Mouse (Mus musculus): Measurements from ENCODE around the gene Als2cl. TPM values are rescaled to one million over a fixed set of nuclear protein-coding genes. Genes with fewer than 3 reads are reported as not detected.

Als2cl gene
- polyA plus RNA-seq, 1 experiment from 2014 or later: 2.7 TPM

DNA sequence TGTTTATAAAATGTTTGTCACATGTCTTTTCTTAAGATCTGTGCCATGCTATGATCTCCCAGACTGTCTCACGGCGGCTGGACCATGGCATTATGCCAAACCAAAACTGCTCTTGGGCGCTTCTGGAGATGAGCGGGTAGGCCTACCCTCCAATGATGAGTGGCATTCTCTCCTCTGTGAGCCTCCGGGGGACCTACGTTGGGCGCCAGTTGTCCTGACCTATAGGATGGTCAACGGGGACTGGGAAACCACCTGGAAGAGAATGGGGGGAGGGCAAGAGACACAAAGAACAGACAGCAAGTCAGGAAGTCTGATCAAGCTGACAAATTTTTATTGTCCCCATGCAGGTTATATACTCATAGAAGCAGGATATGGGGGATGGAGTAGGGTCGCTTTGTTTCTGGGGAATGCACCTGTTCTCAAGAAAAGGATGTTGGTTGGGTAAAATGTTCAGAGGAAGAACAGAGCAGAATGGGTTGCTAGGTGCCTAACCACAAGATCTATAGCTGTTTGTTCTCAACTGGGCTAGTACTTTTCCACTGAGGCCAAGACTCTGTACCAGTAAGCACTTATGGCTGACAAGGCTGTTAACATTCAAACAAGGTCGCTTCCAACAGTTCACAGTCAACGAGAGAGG is 27.6 kb downstream of the Als2cl start:
- no peak overlapping the region for H3K9ac ChIP-seq (ENCODE audit: low read depth, low read length)
- 93% methylated on average over 11 of the region's 11 CpGs for WGBS
- no peak overlapping the region for H3K27ac ChIP-seq (ENCODE audit: low read depth, low read length)
- no peak overlapping the region for H3K4me3 ChIP-seq (ENCODE audit: low read length)
- H3K4me1 ChIP-seq (ENCODE audit: control insufficient read depth, insufficient read depth, low read depth, low read length): no peaks in the 10 kb centered on the region
- no peaks in the 10 kb centered on the region for H3K27me3 ChIP-seq (replicated peaks; ENCODE audit: control insufficient read depth, insufficient read depth, low read length)
- no peak overlapping the region for H3K4me2 ChIP-seq (ENCODE audit: low read length)
- H3K36me3 ChIP-seq (ENCODE audit: control insufficient read depth, insufficient read depth, low read length): no peaks in the 10 kb centered on the region
- no peaks in the 10 kb centered on the region for H3K9me3 ChIP-seq (ENCODE audit: control insufficient read depth, low read length)
- ATAC-seq: no peak

DNA sequence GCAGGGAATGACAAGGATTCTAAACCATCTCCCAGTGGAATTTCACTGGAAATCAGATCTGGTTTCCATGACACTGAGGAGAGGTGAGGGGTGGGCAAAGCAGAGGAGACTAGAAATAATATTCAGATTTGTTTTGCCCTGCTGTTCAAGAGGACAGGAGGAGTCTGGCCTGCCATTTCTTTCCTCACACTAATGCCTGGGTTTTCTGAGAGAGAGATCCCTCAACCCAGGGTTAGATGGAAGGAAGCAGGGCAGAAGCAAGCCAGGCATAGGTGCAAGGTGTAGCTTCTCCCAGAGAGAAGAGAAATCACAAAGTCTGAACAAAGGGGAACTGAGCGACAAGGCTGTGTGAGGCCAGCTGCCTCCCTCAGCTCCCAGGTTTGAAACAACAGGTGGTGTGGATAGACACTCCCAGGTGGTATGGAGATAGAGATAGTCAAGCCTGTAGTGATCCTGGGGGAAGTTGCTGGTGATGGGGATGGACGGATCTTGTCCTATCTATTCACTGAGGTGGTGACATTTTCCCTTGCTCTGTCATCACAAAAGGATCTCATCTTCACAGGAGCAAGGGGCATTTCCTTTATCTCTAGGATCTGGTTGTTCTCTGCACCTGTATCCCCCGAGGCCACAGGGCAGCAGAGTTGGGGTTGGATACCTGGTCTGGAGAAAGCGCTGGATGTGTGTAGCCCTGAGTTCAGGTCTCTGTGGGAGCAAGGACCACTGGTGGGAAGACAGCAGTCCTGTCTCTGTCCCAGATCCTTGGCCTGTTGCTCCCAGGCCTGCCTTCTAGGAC is 28.4 kb downstream of the Als2cl start:
- Histone ChIP-seq H3K27me3 (replicated peaks; ENCODE audit: control insufficient read depth, insufficient read depth, low read length) (no peaks in the 10 kb centered on the region), H3K4me1 (ENCODE audit: control insufficient read depth, insufficient read depth, low read depth, low read length) (no peaks in the 10 kb centered on the region), H3K4me2 (ENCODE audit: low read length) (no peak overlapping the region), H3K36me3 (ENCODE audit: control insufficient read depth, insufficient read depth, low read length) (no peaks in the 10 kb centered on the region), H3K9ac (ENCODE audit: low read depth, low read length) (no peak overlapping the region), H3K27ac (ENCODE audit: low read depth, low read length) (no peak overlapping the region), H3K9me3 (ENCODE audit: control insufficient read depth, low read length) (no peaks in the 10 kb centered on the region), H3K4me3 (ENCODE audit: low read length) (no peak overlapping the region)
- 87% methylated on average over 4 of the region's 4 CpGs for WGBS
- no peak for ATAC-seq

DNA sequence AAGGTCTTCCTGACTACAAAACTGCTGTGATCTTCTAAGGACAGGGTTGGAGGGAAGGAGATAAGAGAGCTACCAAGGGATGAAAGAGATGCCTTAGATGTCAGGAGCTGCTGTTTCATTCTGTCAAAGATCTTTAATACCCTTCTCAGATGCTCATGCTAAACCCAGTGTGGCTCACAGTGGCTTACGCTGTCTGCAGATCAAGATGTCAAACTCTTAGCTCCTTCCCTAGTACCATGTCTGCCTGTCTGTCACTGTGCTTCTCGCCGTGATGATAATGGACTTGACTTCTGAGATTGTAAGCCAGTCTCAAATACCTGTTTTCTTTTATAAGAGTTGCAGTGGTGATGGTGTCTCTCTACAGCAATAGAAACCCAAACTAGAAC is 29.0 kb downstream of the Als2cl start:
- H3K9me3 ChIP-seq (ENCODE audit: control insufficient read depth, low read length): no peaks in the 10 kb centered on the region
- no peaks in the 10 kb centered on the region for H3K27me3 ChIP-seq (replicated peaks; ENCODE audit: control insufficient read depth, insufficient read depth, low read length)
- no peak overlapping the region for H3K4me3 ChIP-seq (ENCODE audit: low read length)
- no peak for ATAC-seq
- H3K9ac ChIP-seq (ENCODE audit: low read depth, low read length): no peak overlapping the region
- H3K27ac ChIP-seq (ENCODE audit: low read depth, low read length): no peak overlapping the region
- H3K4me2 ChIP-seq (ENCODE audit: low read length): no peak overlapping the region
- H3K36me3 ChIP-seq (ENCODE audit: control insufficient read depth, insufficient read depth, low read length): no peaks in the 10 kb centered on the region
- WGBS: 95% methylated on average over 3 of the region's 3 CpGs
- H3K4me1 ChIP-seq (ENCODE audit: control insufficient read depth, insufficient read depth, low read depth, low read length): no peaks in the 10 kb centered on the region

- 76% methylated on average over 6 of the region's 6 CpGs for WGBS
- Histone ChIP-seq H3K4me2 (ENCODE audit: low read length) (no peak overlapping the region), H3K4me1 (ENCODE audit: control insufficient read depth, insufficient read depth, low read depth, low read length) (no peaks in the 10 kb centered on the region), H3K27me3 (replicated peaks; ENCODE audit: control insufficient read depth, insufficient read depth, low read length) (no peaks in the 10 kb centered on the region), H3K27ac (ENCODE audit: low read depth, low read length) (no peak overlapping the region), H3K9me3 (ENCODE audit: control insufficient read depth, low read length) (no peaks in the 10 kb centered on the region), H3K4me3 (ENCODE audit: low read length) (no peak overlapping the region), H3K36me3 (ENCODE audit: control insufficient read depth, insufficient read depth, low read length) (no peaks in the 10 kb centered on the region), H3K9ac (ENCODE audit: low read depth, low read length) (no peak overlapping the region)
- no peak for ATAC-seq
Observed at GRCm38 (mm10) chr9:110909371-110909967, 29.8 kb downstream of the Als2cl start.

DNA sequence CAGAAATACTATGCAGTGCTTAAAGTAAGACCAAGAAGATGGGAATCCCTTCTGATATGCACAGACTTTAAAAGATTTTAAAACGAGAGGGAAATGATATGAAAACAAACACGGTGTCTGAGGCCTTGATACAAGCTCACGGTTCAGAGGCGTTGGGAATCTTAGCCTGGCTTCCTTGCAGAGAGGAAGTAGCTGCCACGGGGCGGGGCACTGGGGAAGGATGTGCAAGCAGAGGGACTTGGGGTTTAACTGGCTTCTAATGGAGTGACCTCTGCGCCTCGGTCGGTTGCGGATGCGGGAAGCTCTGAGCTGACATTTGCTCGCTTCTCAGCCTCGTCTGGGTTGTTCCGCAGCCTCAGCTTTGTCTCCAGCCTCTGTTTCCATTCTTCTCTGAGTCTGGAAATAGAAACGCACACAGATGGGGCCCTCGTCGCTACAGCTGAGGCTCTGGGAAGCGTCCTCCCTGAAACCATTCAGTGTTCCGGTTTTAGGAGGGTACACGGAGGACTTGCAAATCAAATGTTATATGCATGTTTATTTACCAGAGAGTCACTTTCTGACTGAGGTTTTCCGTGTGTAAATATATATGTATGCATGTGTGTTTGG is 35.1 kb downstream of the Als2cl start:
- Histone ChIP-seq H3K27me3 (replicated peaks; ENCODE audit: control insufficient read depth, insufficient read depth, low read length) (no peaks in the 10 kb centered on the region), H3K36me3 (ENCODE audit: control insufficient read depth, insufficient read depth, low read length) (no peaks in the 10 kb centered on the region), H3K4me2 (ENCODE audit: low read length) (no peak overlapping the region), H3K9me3 (ENCODE audit: control insufficient read depth, low read length) (no peaks in the 10 kb centered on the region), H3K4me3 (ENCODE audit: low read length) (no peak overlapping the region), H3K4me1 (ENCODE audit: control insufficient read depth, insufficient read depth, low read depth, low read length) (no peaks in the 10 kb centered on the region), H3K9ac (ENCODE audit: low read depth, low read length) (no peak overlapping the region), H3K27ac (ENCODE audit: low read depth, low read length) (no peak overlapping the region)
- WGBS: 53% methylated on average over 21 of the region's 21 CpGs
- no peak for ATAC-seq

DNA sequence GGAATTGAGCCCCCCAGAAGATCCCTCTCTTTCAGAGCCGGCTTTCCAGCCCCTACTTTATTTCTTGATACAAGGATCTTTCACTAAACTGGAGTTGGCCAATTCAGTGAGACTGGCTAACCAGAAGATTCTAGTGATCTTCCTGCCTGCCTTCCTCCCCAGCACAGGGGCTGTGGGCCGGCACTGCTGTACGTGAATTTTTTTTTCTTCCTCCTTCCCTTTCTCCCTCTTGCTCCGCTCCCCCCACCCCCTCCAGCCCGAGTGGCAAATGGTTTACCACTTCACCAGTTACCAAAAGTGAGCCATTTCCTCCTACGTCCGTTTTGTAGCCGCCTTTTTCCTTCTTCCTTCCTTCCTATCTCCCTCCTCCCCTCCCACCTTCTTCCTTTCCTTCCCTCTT is 35.8 kb downstream of the Als2cl start:
- H3K27ac ChIP-seq (ENCODE audit: low read depth, low read length): no peak overlapping the region
- H3K9me3 ChIP-seq (ENCODE audit: control insufficient read depth, low read length): no peaks in the 10 kb centered on the region
- ATAC-seq: no peak
- H3K4me3 ChIP-seq (ENCODE audit: low read length): no peak overlapping the region
- H3K27me3 ChIP-seq (replicated peaks; ENCODE audit: control insufficient read depth, insufficient read depth, low read length): no peaks in the 10 kb centered on the region
- H3K9ac ChIP-seq (ENCODE audit: low read depth, low read length): no peak overlapping the region
- no peaks in the 10 kb centered on the region for H3K36me3 ChIP-seq (ENCODE audit: control insufficient read depth, insufficient read depth, low read length)
- H3K4me1 ChIP-seq (ENCODE audit: control insufficient read depth, insufficient read depth, low read depth, low read length): no peaks in the 10 kb centered on the region
- no peak overlapping the region for H3K4me2 ChIP-seq (ENCODE audit: low read length)
- 74% methylated on average over 8 of the region's 8 CpGs for WGBS

DNA sequence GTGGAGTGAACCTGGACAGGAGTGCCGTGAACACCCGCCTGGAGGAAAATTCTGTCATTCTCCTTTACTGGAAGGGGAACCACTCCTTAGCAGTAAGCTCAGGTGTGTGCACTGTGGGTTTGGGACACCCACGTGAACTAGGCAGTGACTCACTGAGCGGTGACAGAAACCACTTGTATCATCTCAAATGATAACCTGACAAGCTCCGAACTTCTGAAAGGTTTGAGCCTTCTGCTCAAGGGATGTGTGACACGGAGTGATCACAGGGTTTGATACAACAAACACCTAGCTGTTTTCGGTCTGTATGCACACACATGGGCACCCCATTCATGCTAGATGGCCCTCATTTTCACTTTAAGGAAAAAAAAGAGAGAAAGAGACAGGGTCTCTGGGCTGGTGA is 37.1 kb downstream of the Als2cl start, which contains the start of gene Fam240a:
TSS of gene Fam240a (minus strand) at position 76 of the 400 bp plus-strand sequence.
- no peaks in the 10 kb centered on the region for H3K27me3 ChIP-seq (replicated peaks; ENCODE audit: control insufficient read depth, insufficient read depth, low read length)
- H3K9ac ChIP-seq (ENCODE audit: low read depth, low read length): no peak within 1 kb of the TSS

GRCm38 (mm10) chr9:110920665-110921419 is 41.2 kb downstream of the Als2cl start:
- Histone ChIP-seq H3K27ac (ENCODE audit: low read depth, low read length) (no peak overlapping the region), H3K9me3 (ENCODE audit: control insufficient read depth, low read length) (no peaks in the 10 kb centered on the region), H3K4me2 (ENCODE audit: low read length) (no peak overlapping the region; the same call in 1 of the 2 replicates), H3K9ac (ENCODE audit: low read depth, low read length) (no peak overlapping the region), H3K4me1 (ENCODE audit: control insufficient read depth, insufficient read depth, low read depth, low read length) (peaks cover 2% of the 10 kb centered on the region; the same call in 1 of the 2 replicates), H3K27me3 (replicated peaks; ENCODE audit: control insufficient read depth, insufficient read depth, low read length) (no peaks in the 10 kb centered on the region), H3K36me3 (ENCODE audit: control insufficient read depth, insufficient read depth, low read length) (no peaks in the 10 kb centered on the region), H3K4me3 (ENCODE audit: low read length) (no peak overlapping the region)
- 43% methylated on average over 15 of the region's 15 CpGs for WGBS
- ATAC-seq: peak; percentile 73

More for the DNA sequence above, 37.1 kb downstream of the Als2cl start, which contains the start of gene Fam240a:
- ATAC-seq: no peak
- Histone ChIP-seq H3K4me1 (ENCODE audit: control insufficient read depth, insufficient read depth, low read depth, low read length) (peaks cover 2% of the 10 kb centered on the region; the same call in 1 of the 2 replicates), H3K36me3 (ENCODE audit: control insufficient read depth, insufficient read depth, low read length) (no peaks in the 10 kb centered on the region), H3K27ac (ENCODE audit: low read depth, low read length) (no peak within 1 kb of the TSS), H3K4me3 (ENCODE audit: low read length) (no peak within 1 kb of the TSS), H3K9me3 (ENCODE audit: control insufficient read depth, low read length) (no peaks in the 10 kb centered on the region), H3K4me2 (ENCODE audit: low read length) (no peak within 1 kb of the TSS)
- 92% methylated on average over 7 of the region's 7 CpGs for WGBS
